Mouse (Mus musculus) intestine, embryonic 16.5 days (tissue): ENCODE results near the gene Dapp1. TPM values are rescaled to one million over a fixed set of nuclear protein-coding genes. Genes with fewer than 3 reads are reported as not detected.
A peak's percentile ranks its signal among the peaks of the same experiment; 100 is the strongest.
"Not testable (repeated sequence)": the region's sequence is repeated elsewhere in the genome, so short reads cannot be mapped to it uniquely, and the experiment has no call there.

ENCODE experiments used
- ATAC-seq: fragments of 200-750 bp; cut with Nextera tagmentation; 2 replicates; pipeline ENCODE4 v1.8.0; 2017; ENCODE audit warnings: moderate TSS enrichment, moderate library complexity
- H3K27ac ChIP-seq: fragments of 300-500 bp; sonication (generic); 2 replicates; pipeline ENCODE4 v1.5.1; 2014; ENCODE audit warnings: mild to moderate bottlenecking, low read length
- H3K27me3 ChIP-seq: fragments of 300-500 bp; sonication (generic); replicated peaks from 2 replicates; pipeline ENCODE4 v1.6.1; 2014; ENCODE audit warnings: low read length, control low read depth, mixed read lengths; ENCODE audit not compliant: control insufficient read depth, insufficient read depth
- H3K36me3 ChIP-seq: fragments of 300-500 bp; sonication (generic); 2 replicates; pipeline ENCODE4 v1.6.1; 2014; ENCODE audit warnings: low read length, control low read depth; ENCODE audit not compliant: control insufficient read depth, insufficient read depth
- H3K4me1 ChIP-seq: fragments of 300-500 bp; sonication (generic); 2 replicates; pipeline ENCODE4 v1.6.1; 2014; ENCODE audit warnings: low read length, control low read depth, mixed read lengths; ENCODE audit not compliant: control insufficient read depth, insufficient read depth
- H3K4me2 ChIP-seq: fragments of 300-500 bp; sonication (generic); 2 replicates; pipeline ENCODE4 v1.6.1; 2014; ENCODE audit warnings: low read depth, low read length, control low read depth
- H3K4me3 ChIP-seq: fragments of 300-500 bp; sonication (generic); 2 replicates; pipeline ENCODE4 v1.5.1; 2014; ENCODE audit warnings: mild to moderate bottlenecking, low read length
- H3K9ac ChIP-seq: fragments of 300-500 bp; sonication (generic); 2 replicates; pipeline ENCODE4 v1.6.1; 2014; ENCODE audit warnings: low read depth, low read length
- H3K9me3 ChIP-seq: fragments of 300-500 bp; sonication (generic); 2 replicates; pipeline ENCODE4 v1.6.1; 2016; ENCODE audit warnings: low read length, control low read depth; ENCODE audit not compliant: control insufficient read depth
- WGBS: fragments of 180-500 bp; shearing (Covaris S2); extraction: QIAGEN DNeasy Blood & Tissue Kit; methylation state at CpG from one replicate; pipeline ENCODE4 v1.1.7; 2014; 5-methylcytosine and 5-hydroxymethylcytosine counted together
- polyA plus RNA-seq: library from polyadenylated mRNA; unstranded; fragments of >200 nt; fragmentation: Nextera tagmentation; extraction: Ambion mirVana; gene quantifications from 2 replicates; pipeline ENCODE4 v1.2.1, GENCODE M21; 2015

The Dapp1 gene
- polyA plus RNA-seq, 1 experiment from 2014 or later, result 35.8 TPM

GRCm38 (mm10) chr3:137919398-137919797 lies 61.9 kb downstream of the Dapp1 start:
- H3K27ac ChIP-seq, result no peak overlapping the region
- peak overlapping the region; percentile 91 for H3K9ac ChIP-seq
- H3K4me3 ChIP-seq, result peak overlapping the region; percentile 97
- H3K36me3 ChIP-seq, result peaks cover 3% of the 10 kb centered on the region; the same call in 1 of the 2 replicates
- 87% methylated on average over 7 of the region's 7 CpGs for WGBS
- peak overlapping the region; percentile 83 for H3K4me2 ChIP-seq
- H3K4me1 ChIP-seq, result peaks cover 8% of the 10 kb centered on the region
- H3K27me3 ChIP-seq, result no peaks in the 10 kb centered on the region
- ATAC-seq, result no peak
- H3K9me3 ChIP-seq, result no peaks in the 10 kb centered on the region

- Histone ChIP-seq H3K9ac (peak overlapping the region; percentile 91), H3K27ac (peak overlapping the region; percentile 90), H3K4me3 (peak overlapping the region; percentile 97), H3K4me1 (peaks cover 8% of the 10 kb centered on the region), H3K9me3 (no peaks in the 10 kb centered on the region), H3K27me3 (no peaks in the 10 kb centered on the region), H3K4me2 (peak overlapping the region; percentile 83), H3K36me3 (peaks cover 3% of the 10 kb centered on the region; the same call in 1 of the 2 replicates)
- ATAC-seq, result peak; percentile 47
- WGBS, result 14% methylated on average over 6 of the region's 6 CpGs
These were observed 62.4 kb downstream of the Dapp1 start for GRCm38 (mm10) chr3:137918932-137919311.

GRCm38 (mm10) chr3:137918172-137918931 lies 63.0 kb downstream of the Dapp1 start, which contains the start of gene Lamtor3:
Gene Lamtor3 (plus strand): TSS chr3:137918506.
- Histone ChIP-seq H3K36me3 (peaks cover 3% of the 10 kb centered on the region; the same call in 1 of the 2 replicates), H3K9me3 (no peaks in the 10 kb centered on the region), H3K4me1 (peaks cover 8% of the 10 kb centered on the region), H3K9ac (peak within 1 kb of the TSS; percentile 91), H3K4me3 (peak within 1 kb of the TSS; percentile 97), H3K4me2 (peak within 1 kb of the TSS; percentile 83), H3K27ac (peak within 1 kb of the TSS; percentile 90), H3K27me3 (no peaks in the 10 kb centered on the region)
- WGBS, result under 1% methylated on average over 47 of the region's 47 CpGs
- peak; percentile 96 for ATAC-seq

- Histone ChIP-seq H3K4me1 (peaks cover 8% of the 10 kb centered on the region), H3K36me3 (peaks cover 3% of the 10 kb centered on the region; the same call in 1 of the 2 replicates), H3K27me3 (no peaks in the 10 kb centered on the region), H3K9me3 (no peaks in the 10 kb centered on the region), H3K4me2 (peak overlapping the region; percentile 55), H3K9ac (peak overlapping the region; percentile 91), H3K27ac (peak overlapping the region; percentile 81), H3K4me3 (peak overlapping the region; percentile 97)
- peak; percentile 41; the same call in 1 of the 2 replicates for ATAC-seq
- 21% methylated on average over 12 of the region's 12 CpGs for WGBS
These were observed 63.6 kb downstream of the Dapp1 start for GRCm38 (mm10) chr3:137917694-137918171.

- not testable (repeated sequence) for H3K4me1 ChIP-seq, H3K9me3 ChIP-seq, H3K4me3 ChIP-seq, H3K27ac ChIP-seq, ATAC-seq, H3K27me3 ChIP-seq, H3K4me2 ChIP-seq, H3K36me3 ChIP-seq, H3K9ac ChIP-seq
- no CpG with 5 or more reads among the region's 1 CpGs for WGBS
These were observed 66.8 kb downstream of the Dapp1 start for GRCm38 (mm10) chr3:137914567-137914966.

GRCm38 (mm10) chr3:137913093-137913492 lies 68.3 kb downstream of the Dapp1 start:
- H3K4me1 ChIP-seq, result no peaks in the 10 kb centered on the region
- no peaks in the 10 kb centered on the region for H3K27me3 ChIP-seq
- peaks cover 3% of the 10 kb centered on the region; the same call in 1 of the 2 replicates for H3K36me3 ChIP-seq
- 50% methylated on average over 2 of the region's 2 CpGs for WGBS
- 0 out of 2 replicates have a peak, but pooled peaks have one; percentile 31 for ATAC-seq
- no peak overlapping the region for H3K4me3 ChIP-seq
- no peak overlapping the region for H3K27ac ChIP-seq
- H3K4me2 ChIP-seq, result no peak overlapping the region
- no peak overlapping the region for H3K9ac ChIP-seq
- H3K9me3 ChIP-seq, result no peaks in the 10 kb centered on the region

GRCm38 (mm10) chr3:137900149-137900548 lies 81.2 kb downstream of the Dapp1 start:
- whole genome bisulfite sequencing, result 87% methylated on average over 10 of the region's 10 CpGs
- no peaks in the 10 kb centered on the region for H3K9me3 ChIP-seq
- H3K27ac ChIP-seq, result no peak overlapping the region
- no peak overlapping the region for H3K4me2 ChIP-seq
- no peaks in the 10 kb centered on the region for H3K4me1 ChIP-seq
- H3K36me3 ChIP-seq, result peaks cover 3% of the 10 kb centered on the region
- no peak for ATAC-seq
- H3K4me3 ChIP-seq, result no peak overlapping the region
- H3K9ac ChIP-seq, result no peak overlapping the region
- no peaks in the 10 kb centered on the region for H3K27me3 ChIP-seq

- no peak for ATAC-seq
- H3K36me3 ChIP-seq, result peaks cover 6% of the 10 kb centered on the region
- H3K9me3 ChIP-seq, result no peaks in the 10 kb centered on the region
- 81% methylated on average over 5 of the region's 5 CpGs for WGBS
- no peaks in the 10 kb centered on the region for H3K27me3 ChIP-seq
- H3K4me3 ChIP-seq, result no peak overlapping the region
- H3K4me2 ChIP-seq, result no peak overlapping the region
- no peak overlapping the region for H3K27ac ChIP-seq
- no peaks in the 10 kb centered on the region for H3K4me1 ChIP-seq
- no peak overlapping the region for H3K9ac ChIP-seq
These were observed 83.7 kb downstream of the Dapp1 start for GRCm38 (mm10) chr3:137897685-137898084.

- Histone ChIP-seq H3K9ac (no peak overlapping the region), H3K4me1 (no peaks in the 10 kb centered on the region), H3K36me3 (peaks cover 6% of the 10 kb centered on the region), H3K27ac (no peak overlapping the region), H3K4me2 (no peak overlapping the region), H3K9me3 (no peaks in the 10 kb centered on the region), H3K4me3 (no peak overlapping the region), H3K27me3 (no peaks in the 10 kb centered on the region)
- WGBS, result 96% methylated on average over 3 of the region's 3 CpGs
- ATAC-seq, result no peak
These were observed 84.5 kb downstream of the Dapp1 start for GRCm38 (mm10) chr3:137896867-137897266.
